Mouse (Mus musculus): Measurements from ENCODE around the gene Arhgap32.
A peak's percentile ranks its signal among the peaks of the same experiment; 100 is the strongest.
"Not testable (repeated sequence)": the region's sequence is repeated elsewhere in the genome, so short reads cannot be mapped to it uniquely, and the experiment has no call there.

Arhgap32 gene

GRCm38 (mm10) chr9:32115786-32116185 lies at the start of gene Arhgap32:
Gene Arhgap32, plus strand, starts transcription at chr9:32116136.
- no peak for DNase-seq (ENCODE audit: low read depth, low spot score)

GRCm38 (mm10) chr9:32072778-32073177 lies 43.2 kb upstream of the Arhgap32 start:
- DNase-seq (ENCODE audit: low read depth, low spot score): no peak

GRCm38 (mm10) chr9:32088106-32088776 lies 27.7 kb upstream of the Arhgap32 start:
- no peak for DNase-seq (ENCODE audit: low read depth, low spot score)

- no peak for DNase-seq (ENCODE audit: low read depth, low spot score)
These were observed 27.1 kb upstream of the Arhgap32 start for GRCm38 (mm10) chr9:32088882-32089281.

- no peak for DNase-seq (ENCODE audit: low read depth, low spot score)
These were observed 22.5 kb upstream of the Arhgap32 start for GRCm38 (mm10) chr9:32093456-32093855.

GRCm38 (mm10) chr9:32094351-32095120 lies 21.4 kb upstream of the Arhgap32 start:
- no peak for DNase-seq (ENCODE audit: low read depth, low spot score)

GRCm38 (mm10) chr9:32095511-32095910 lies 20.4 kb upstream of the Arhgap32 start:
- DNase-seq (ENCODE audit: low read depth, low spot score): no peak

- no peak for DNase-seq (ENCODE audit: low read depth, low spot score)
These were observed 19.4 kb upstream of the Arhgap32 start for GRCm38 (mm10) chr9:32096541-32096940.

- no peak for DNase-seq (ENCODE audit: low read depth, low spot score)
These were observed 18.8 kb upstream of the Arhgap32 start for GRCm38 (mm10) chr9:32097123-32097522.

- DNase-seq (ENCODE audit: low read depth, low spot score): no peak
These were observed 17.3 kb upstream of the Arhgap32 start for GRCm38 (mm10) chr9:32098425-32099155.

- no peak for DNase-seq (ENCODE audit: low read depth, low spot score)
These were observed 15.4 kb upstream of the Arhgap32 start for GRCm38 (mm10) chr9:32100561-32100960.

- DNase-seq (ENCODE audit: low read depth, low spot score): no peak
These were observed 14.4 kb upstream of the Arhgap32 start for GRCm38 (mm10) chr9:32101488-32101887.

- DNase-seq (ENCODE audit: low read depth, low spot score): peak; percentile 48
These were observed 11.3 kb upstream of the Arhgap32 start for GRCm38 (mm10) chr9:32104670-32105069.

- no peak for DNase-seq (ENCODE audit: low read depth, low spot score)
These were observed 5.6 kb upstream of the Arhgap32 start for GRCm38 (mm10) chr9:32110376-32110775.

GRCm38 (mm10) chr9:32116272-32116671 lies 336 bp downstream of the Arhgap32 start:
- DNase-seq (ENCODE audit: low read depth, low spot score): no peak

GRCm38 (mm10) chr9:32117876-32118275 lies 1.9 kb downstream of the Arhgap32 start:
- peak; percentile 80 for DNase-seq (ENCODE audit: low read depth, low spot score)

GRCm38 (mm10) chr9:32118433-32118832 lies 2.5 kb downstream of the Arhgap32 start:
- no peak for DNase-seq (ENCODE audit: low read depth, low spot score)

GRCm38 (mm10) chr9:32119586-32119985 lies 3.6 kb downstream of the Arhgap32 start:
- no peak for DNase-seq (ENCODE audit: low read depth, low spot score)

GRCm38 (mm10) chr9:32120162-32120561 lies 4.2 kb downstream of the Arhgap32 start:
- DNase-seq (ENCODE audit: low read depth, low spot score): no peak

- DNase-seq (ENCODE audit: low read depth, low spot score): not testable (repeated sequence)
These were observed 5.3 kb downstream of the Arhgap32 start for GRCm38 (mm10) chr9:32121271-32121670.

GRCm38 (mm10) chr9:32136195-32136594 lies 20.3 kb downstream of the Arhgap32 start:
- DNase-seq (ENCODE audit: low read depth, low spot score): no peak

GRCm38 (mm10) chr9:32136680-32137295 lies 20.9 kb downstream of the Arhgap32 start:
- no peak for DNase-seq (ENCODE audit: low read depth, low spot score)
